Mouse (Mus musculus) forebrain, embryonic 14.5 days (tissue): ENCODE data around the gene 1700010B08Rik. TPM values are rescaled to one million over a fixed set of nuclear protein-coding genes. Genes with fewer than 3 reads are reported as not detected.

Experiments
- ATAC-seq: fragments of 200-750 bp; cut with Nextera tagmentation; 2 replicates; pipeline ENCODE4 v1.8.0; 2017; ENCODE audit warnings: mild to moderate bottlenecking, moderate library complexity
- DNase-seq: peaks from one replicate; pipeline ENCODE4 v3.0.0-alpha.2; 2015; ENCODE audit warnings: low spot score
- H3K27ac ChIP-seq: fragments of 300-500 bp; sonication (generic); 2 replicates; pipeline ENCODE4 v1.5.1; 2014; ENCODE audit warnings: low read depth, mild to moderate bottlenecking, control low read depth, low read length, moderate library complexity
- H3K27me3 ChIP-seq: fragments of 300-500 bp; sonication (generic); replicated peaks from 2 replicates; pipeline ENCODE4 v1.6.1; 2014; ENCODE audit warnings: low read length, control low read depth, mixed read lengths; ENCODE audit not compliant: control insufficient read depth, insufficient read depth
- H3K36me3 ChIP-seq: fragments of 300-500 bp; sonication (generic); 2 replicates; pipeline ENCODE4 v1.6.1; 2014; ENCODE audit warnings: low read length, control low read depth; ENCODE audit not compliant: control insufficient read depth, insufficient read depth
- H3K4me1 ChIP-seq: fragments of 300-500 bp; sonication (generic); 2 replicates; pipeline ENCODE4 v1.6.1; 2014; ENCODE audit warnings: antibody characterized with exemption, low read length, control low read depth; ENCODE audit not compliant: control insufficient read depth, insufficient read depth
- H3K4me2 ChIP-seq: fragments of 300-500 bp; sonication (generic); 2 replicates; pipeline ENCODE4 v1.6.1; 2014; ENCODE audit warnings: mild to moderate bottlenecking, control low read depth, low read length
- H3K4me3 ChIP-seq: fragments of 300-500 bp; sonication (generic); 2 replicates; pipeline ENCODE4 v1.5.1; 2014; ENCODE audit warnings: low read depth, low read length, control low read depth
- H3K9ac ChIP-seq: fragments of 300-500 bp; sonication (generic); 2 replicates; pipeline ENCODE4 v1.6.1; 2014; ENCODE audit warnings: mild to moderate bottlenecking, low read length, control low read depth, moderate library complexity
- H3K9me3 ChIP-seq: fragments of 300-500 bp; sonication (generic); replicated peaks from 2 replicates; pipeline ENCODE4 v1.6.1; 2016; ENCODE audit warnings: low read length, control low read depth, mixed read lengths; ENCODE audit not compliant: control insufficient read depth
- WGBS: fragments of 180-500 bp; shearing (Covaris S2); extraction: QIAGEN DNeasy Blood & Tissue Kit; methylation state at CpG from one replicate; pipeline ENCODE4 v1.1.7; 2014; 5-methylcytosine and 5-hydroxymethylcytosine counted together
- polyA plus RNA-seq: library from polyadenylated mRNA; unstranded; fragments of >200 nt; fragmentation: Nextera tagmentation; extraction: Ambion mirVana; gene quantifications from 2 replicates; pipeline ENCODE4 v1.2.1, GENCODE M21; 2014

The 1700010B08Rik gene
- polyA plus RNA-seq, 1 experiment from 2014 or later, result not detected

DNA sequence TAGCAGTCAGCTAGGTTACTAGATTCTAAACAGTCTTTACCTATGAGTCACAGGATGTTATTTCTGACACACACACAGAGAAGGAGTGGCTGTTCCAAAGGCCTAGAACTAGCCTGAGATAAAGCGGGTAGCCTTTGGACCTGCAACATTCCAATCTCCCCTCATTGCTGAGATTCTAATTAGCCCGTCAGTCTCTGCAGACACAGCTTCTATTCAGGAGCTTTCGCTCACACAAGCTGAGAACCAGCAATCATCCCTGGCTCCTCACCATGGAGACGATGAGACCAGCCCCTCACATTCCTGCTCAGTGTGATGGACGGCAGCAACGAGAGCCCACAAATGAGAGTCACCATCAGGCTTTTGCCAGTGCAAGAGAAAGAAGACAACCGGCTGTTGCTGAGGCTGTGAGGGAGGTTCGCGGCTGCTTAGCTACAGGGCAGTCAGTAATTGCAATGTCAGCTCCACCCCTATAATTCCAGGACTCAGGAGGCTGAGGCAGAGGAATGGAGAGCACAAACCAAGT, 11.3 kb downstream of the 1700010B08Rik start:
- peak overlapping the region; percentile 5; the same call in 1 of the 2 replicates for H3K9ac ChIP-seq
- no peaks in the 10 kb centered on the region for H3K27me3 ChIP-seq
- H3K4me1 ChIP-seq, result peaks cover 5% of the 10 kb centered on the region; the same call in 1 of the 2 replicates
- peak; percentile 89 for ATAC-seq
- H3K9me3 ChIP-seq, result no peaks in the 10 kb centered on the region
- H3K27ac ChIP-seq, result peak overlapping the region; percentile 66
- peak; percentile 76 for DNase-seq
- 3% methylated on average over 9 of the region's 9 CpGs for WGBS
- H3K4me3 ChIP-seq, result no peak overlapping the region
- no peaks in the 10 kb centered on the region for H3K36me3 ChIP-seq
- peak overlapping the region; percentile 10; the same call in 1 of the 2 replicates for H3K4me2 ChIP-seq

DNA sequence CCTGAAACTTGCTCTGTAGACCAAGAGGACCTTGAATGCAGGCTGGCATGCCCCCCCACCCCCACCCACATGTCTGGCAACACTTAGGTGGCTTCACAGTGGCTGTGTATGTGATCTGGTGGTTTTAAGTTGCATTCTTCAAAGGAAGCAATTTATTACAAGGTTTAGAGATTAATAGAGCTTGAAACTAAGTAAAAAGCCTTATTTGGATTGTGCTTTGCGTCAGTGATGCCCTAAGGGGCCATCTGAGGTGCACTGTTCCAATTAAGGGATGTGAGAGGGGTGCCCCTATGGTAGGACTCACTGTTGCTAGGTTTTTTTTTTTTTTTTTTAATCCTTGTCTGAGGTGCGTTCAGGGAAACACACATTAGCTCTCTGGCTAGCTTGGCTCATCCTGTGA, 15.2 kb downstream of the 1700010B08Rik start:
- H3K4me1 ChIP-seq, result peaks cover 13% of the 10 kb centered on the region; the same call in 1 of the 2 replicates
- DNase-seq (no peak), ATAC-seq (no peak)
- no peak overlapping the region for H3K4me2 ChIP-seq
- WGBS, result 59% methylated on average over 2 of the region's 2 CpGs
- no peak overlapping the region for H3K9ac ChIP-seq
- H3K36me3 ChIP-seq, result no peaks in the 10 kb centered on the region
- no peak overlapping the region for H3K27ac ChIP-seq
- no peaks in the 10 kb centered on the region for H3K9me3 ChIP-seq
- no peak overlapping the region for H3K4me3 ChIP-seq
- no peaks in the 10 kb centered on the region for H3K27me3 ChIP-seq

DNA sequence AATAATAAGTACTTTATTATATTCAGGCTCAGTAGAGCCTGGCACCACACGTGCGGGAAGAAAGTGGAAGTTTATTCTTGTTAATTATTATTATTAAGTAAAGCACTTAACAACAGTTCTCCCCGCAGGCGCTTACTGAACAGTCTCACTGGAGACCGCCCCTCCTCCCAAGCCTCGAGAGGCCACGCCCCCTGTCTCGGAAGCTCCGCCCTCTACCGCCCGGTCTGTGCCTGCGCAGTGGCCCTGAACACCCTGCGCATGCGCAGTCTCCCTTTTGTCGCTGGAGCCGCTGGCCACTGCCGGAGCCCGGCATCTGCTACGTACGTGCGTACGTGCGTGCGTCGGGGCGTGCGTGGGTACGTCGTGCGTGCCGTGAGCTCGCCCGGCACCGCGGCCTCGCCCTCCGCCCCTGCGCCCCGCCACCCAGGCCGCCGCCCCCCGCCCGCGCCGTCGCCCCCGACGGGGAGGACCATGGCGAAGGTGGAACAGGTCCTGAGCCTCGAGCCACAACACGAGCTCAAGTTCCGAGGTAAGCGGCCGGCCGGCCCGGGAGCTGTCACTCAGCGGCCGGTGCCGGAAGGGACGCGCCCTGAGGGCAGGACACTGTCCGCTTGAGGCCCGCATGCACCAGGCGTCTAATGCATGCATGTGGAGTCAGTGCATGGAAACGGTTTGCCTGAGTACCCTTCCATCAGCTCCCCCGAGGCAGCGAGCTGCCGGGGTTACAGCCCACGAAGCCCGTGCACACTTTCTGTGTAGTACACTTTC, 18.2 kb downstream of the 1700010B08Rik start, which contains the start of gene Vapb:
Vapb (plus strand) TSS at position 290 of the 768 bp plus-strand sequence.
- H3K9me3 ChIP-seq, result no peaks in the 10 kb centered on the region
- no peaks in the 10 kb centered on the region for H3K36me3 ChIP-seq
- ATAC-seq (peak; percentile 98), DNase-seq (peak; percentile 99)
- H3K27me3 ChIP-seq, result no peaks in the 10 kb centered on the region
- H3K4me1 ChIP-seq, result peaks cover 8% of the 10 kb centered on the region; the same call in 1 of the 2 replicates
- H3K4me3 ChIP-seq, result peak within 1 kb of the TSS; percentile 88
- peak within 1 kb of the TSS; percentile 79 for H3K4me2 ChIP-seq
- H3K27ac ChIP-seq, result peak within 1 kb of the TSS; percentile 70
- WGBS, result under 1% methylated on average over 70 of the region's 70 CpGs
- H3K9ac ChIP-seq, result peak within 1 kb of the TSS; percentile 91

DNA sequence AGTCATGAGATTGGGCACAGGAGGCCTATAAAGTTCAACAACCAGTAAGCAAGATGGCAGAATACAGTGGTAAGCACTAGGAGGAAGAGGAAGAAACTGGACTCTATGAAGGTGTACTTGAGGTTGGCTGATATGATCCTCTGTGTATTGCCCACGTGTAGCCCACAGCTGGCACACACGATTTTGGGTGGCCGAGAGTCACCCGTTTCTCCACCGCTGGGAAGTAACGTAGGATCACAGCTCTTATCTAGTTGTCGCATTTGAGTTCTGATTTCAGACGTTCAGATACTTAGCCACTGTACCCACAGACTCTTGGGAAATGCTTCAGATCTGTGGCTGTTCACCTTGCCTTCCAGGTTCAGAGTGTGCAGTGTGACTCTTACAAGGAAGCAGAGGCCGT, 19.0 kb downstream of the 1700010B08Rik start:
- H3K9me3 ChIP-seq, result no peaks in the 10 kb centered on the region
- no peaks in the 10 kb centered on the region for H3K27me3 ChIP-seq
- peak overlapping the region; percentile 88 for H3K4me3 ChIP-seq
- WGBS, result 86% methylated on average over 9 of the region's 9 CpGs
- no peak overlapping the region for H3K27ac ChIP-seq
- H3K9ac ChIP-seq, result peak overlapping the region; percentile 91
- H3K4me1 ChIP-seq, result peaks cover 8% of the 10 kb centered on the region; the same call in 1 of the 2 replicates
- H3K4me2 ChIP-seq, result peak overlapping the region; percentile 79
- ATAC-seq, result no peak
- no peaks in the 10 kb centered on the region for H3K36me3 ChIP-seq
- no peak for DNase-seq

DNA sequence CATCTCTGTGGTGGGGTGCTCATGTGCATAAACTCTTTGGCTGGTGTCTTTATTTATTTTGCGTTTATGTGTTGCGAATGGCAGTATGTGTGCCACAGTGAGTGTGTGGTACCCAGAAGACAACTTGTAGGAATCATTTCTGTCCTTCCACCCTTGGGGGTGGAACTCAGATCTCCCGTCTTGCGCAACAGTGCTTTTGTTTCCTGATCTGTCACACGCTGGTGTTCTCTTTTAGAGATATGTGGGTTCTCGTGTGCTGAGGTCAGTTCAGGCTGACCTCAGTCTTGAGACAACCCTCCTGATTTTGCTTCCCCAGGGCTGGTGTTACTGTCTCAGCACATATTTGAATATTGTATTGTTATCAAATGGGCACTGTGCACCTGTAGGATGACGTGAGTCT, 19.9 kb downstream of the 1700010B08Rik start:
- WGBS, result 94% methylated on average over 7 of the region's 7 CpGs
- Histone ChIP-seq H3K9ac (no peak overlapping the region), H3K4me2 (no peak overlapping the region), H3K4me3 (no peak overlapping the region), H3K27me3 (no peaks in the 10 kb centered on the region), H3K4me1 (peaks cover 8% of the 10 kb centered on the region; the same call in 1 of the 2 replicates), H3K27ac (no peak overlapping the region), H3K36me3 (no peaks in the 10 kb centered on the region), H3K9me3 (no peaks in the 10 kb centered on the region)
- no peak for DNase-seq
- no peak for ATAC-seq

DNA sequence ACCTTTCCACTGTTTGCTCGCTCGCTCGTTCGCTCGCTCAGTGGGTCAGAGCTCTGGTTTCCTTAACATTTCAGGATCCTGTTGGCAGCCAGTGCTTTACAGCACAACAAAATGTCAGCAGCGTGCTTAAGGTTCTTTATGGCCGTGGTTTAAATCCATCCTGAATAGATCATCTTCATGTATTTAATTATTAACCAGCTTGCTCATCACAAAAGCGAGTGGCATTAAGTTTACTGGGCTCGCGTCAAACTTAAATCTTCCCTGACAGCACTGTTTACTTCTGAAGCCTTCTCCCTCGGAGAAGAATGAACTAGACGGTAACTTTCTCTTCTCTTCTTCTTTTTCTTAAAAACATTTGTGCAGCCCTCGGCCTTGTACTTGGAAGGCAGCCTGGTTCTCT, 22.9 kb downstream of the 1700010B08Rik start:
- Histone ChIP-seq H3K9me3 (no peaks in the 10 kb centered on the region), H3K4me2 (no peak overlapping the region), H3K27ac (no peak overlapping the region), H3K4me3 (no peak overlapping the region), H3K27me3 (no peaks in the 10 kb centered on the region), H3K36me3 (no peaks in the 10 kb centered on the region), H3K4me1 (peaks cover 8% of the 10 kb centered on the region; the same call in 1 of the 2 replicates), H3K9ac (no peak overlapping the region)
- WGBS, result 85% methylated on average over 13 of the region's 13 CpGs
- ATAC-seq, result no peak
- DNase-seq, result no peak

DNA sequence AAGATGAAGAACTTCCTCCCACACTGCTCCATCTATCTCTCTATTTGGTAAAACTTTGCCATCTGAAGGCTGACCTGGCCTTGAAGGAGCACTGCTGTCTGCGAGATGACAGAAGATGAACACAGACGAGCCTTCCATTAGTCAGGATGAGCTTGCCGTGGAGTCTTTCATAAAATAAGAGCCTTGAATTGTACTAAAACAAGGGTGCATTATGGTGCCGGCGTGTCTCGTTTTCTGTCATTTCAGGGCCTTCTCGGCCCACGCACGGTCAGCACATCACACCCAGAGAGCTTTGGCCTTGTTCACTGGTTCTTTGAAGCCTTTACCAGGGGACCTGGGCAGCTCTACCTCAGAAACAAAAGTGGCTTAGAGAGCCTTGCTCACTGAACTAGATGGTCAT, 23.5 kb downstream of the 1700010B08Rik start:
- Histone ChIP-seq H3K9me3 (no peaks in the 10 kb centered on the region), H3K4me3 (no peak overlapping the region), H3K4me1 (peaks cover 8% of the 10 kb centered on the region; the same call in 1 of the 2 replicates), H3K4me2 (no peak overlapping the region), H3K27me3 (no peaks in the 10 kb centered on the region), H3K9ac (no peak overlapping the region), H3K27ac (no peak overlapping the region), H3K36me3 (no peaks in the 10 kb centered on the region)
- DNase-seq (no peak), ATAC-seq (no peak)
- 88% methylated on average over 9 of the region's 9 CpGs for WGBS

DNA sequence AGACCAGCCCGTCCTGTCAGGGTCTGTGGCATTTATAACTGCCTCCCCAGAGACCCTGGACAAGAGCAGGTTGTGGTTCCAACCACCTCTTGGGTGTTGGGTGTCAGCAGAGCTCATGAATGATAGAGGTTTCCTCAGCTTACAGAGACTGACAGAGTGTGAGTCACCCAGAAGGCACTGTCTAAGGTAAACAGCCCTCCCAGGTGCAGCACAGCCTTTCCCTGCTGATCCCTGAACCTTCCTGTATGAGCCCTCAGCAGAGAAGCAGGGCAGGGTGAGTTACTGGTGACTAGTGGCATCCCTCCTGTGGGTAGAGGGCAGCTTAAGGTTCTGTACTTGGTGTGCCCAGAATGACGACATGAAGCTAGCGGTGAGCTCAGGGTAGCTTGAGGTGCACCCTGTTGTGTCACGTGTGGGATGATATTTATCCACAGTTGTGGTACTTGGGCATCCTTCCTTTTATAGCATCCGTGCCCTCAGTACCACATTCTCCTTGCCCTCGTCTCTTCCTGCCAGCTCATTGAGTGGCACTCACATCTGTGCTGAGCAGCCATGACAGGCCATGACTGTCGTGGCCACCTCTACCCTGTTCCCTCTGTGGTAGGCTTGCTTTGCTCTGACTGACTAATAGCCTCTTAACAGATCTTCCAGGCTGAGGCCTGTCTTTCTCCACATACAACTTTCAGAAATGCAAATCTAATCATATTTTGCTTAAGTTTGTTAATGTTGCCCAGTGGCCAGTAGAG, 25.0 kb downstream of the 1700010B08Rik start:
- Histone ChIP-seq H3K36me3 (no peaks in the 10 kb centered on the region), H3K4me1 (no peaks in the 10 kb centered on the region), H3K27me3 (no peaks in the 10 kb centered on the region), H3K4me2 (no peak overlapping the region), H3K27ac (no peak overlapping the region), H3K4me3 (no peak overlapping the region), H3K9ac (no peak overlapping the region), H3K9me3 (no peaks in the 10 kb centered on the region)
- DNase-seq (no peak), ATAC-seq (no peak)
- WGBS, result 93% methylated on average over 7 of the region's 7 CpGs
